Mouse (Mus musculus): ENCODE results near the gene Krtcap3. TPM values are rescaled to one million over a fixed set of nuclear protein-coding genes. Genes with fewer than 3 reads are reported as not detected.

Gene Krtcap3
- polyA plus RNA-seq, 1 experiment from 2014 or later, result 4.8 TPM

DNA sequence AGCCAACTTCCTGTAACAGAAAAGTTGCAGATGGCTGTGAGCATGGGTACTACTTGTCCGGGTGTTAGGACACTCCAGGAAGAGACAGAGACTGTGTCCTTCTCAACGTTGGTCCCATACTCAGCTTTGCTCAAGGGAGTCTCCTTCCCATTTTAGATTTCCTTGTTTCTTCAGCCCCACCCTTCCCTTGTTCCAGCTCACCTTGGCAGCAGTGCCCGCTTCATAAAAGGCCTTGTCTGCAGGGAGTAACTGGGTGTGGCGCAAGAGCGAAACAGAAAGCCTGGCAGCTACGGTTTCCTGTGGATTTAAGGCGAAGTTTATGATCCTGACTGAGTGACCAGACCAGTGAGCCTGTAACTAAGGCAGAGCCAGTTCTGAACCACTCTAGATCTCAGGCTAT, 3.0 kb downstream of the Krtcap3 start:
- Histone ChIP-seq H3K36me3 (ENCODE audit: control insufficient read depth, insufficient read depth, low read length) (peaks cover 81% of the 10 kb centered on the region), H3K4me1 (ENCODE audit: control insufficient read depth in 2 of 2, insufficient read depth in 2 of 2, low read length in 2 of 2) (peaks cover 8 to 26% of the 10 kb centered on the region in 2 experiments), H3K4me3 (ENCODE audit: control insufficient read depth in 1 of 2, insufficient read depth in 1 of 2, low read depth in 1 of 2, low read length in 2 of 2) (no peak overlapping the region), H3K27ac (replicated peaks in 1 of 2; ENCODE audit: control insufficient read depth in 1 of 2, insufficient read depth in 1 of 2, low read depth in 2 of 2, low read length in 2 of 2) (peak overlapping the region; percentile 48 to 68; a peak in 3 of 4 replicates), H3K9me3 (ENCODE audit: control insufficient read depth, low read length) (no peaks in the 10 kb centered on the region), H3K27me3 (ENCODE audit: control insufficient read depth, insufficient read depth, low read length) (no peaks in the 10 kb centered on the region), H3K4me2 (ENCODE audit: low read length) (no peak overlapping the region), H3K9ac (ENCODE audit: low read length) (no peak overlapping the region)
- ATAC-seq (ENCODE audit: insufficient number of reproducible peaks, insufficient read depth, low FRiP score, low read depth), result no peak
- WGBS, result 70% methylated on average over 7 of the region's 7 CpGs

DNA sequence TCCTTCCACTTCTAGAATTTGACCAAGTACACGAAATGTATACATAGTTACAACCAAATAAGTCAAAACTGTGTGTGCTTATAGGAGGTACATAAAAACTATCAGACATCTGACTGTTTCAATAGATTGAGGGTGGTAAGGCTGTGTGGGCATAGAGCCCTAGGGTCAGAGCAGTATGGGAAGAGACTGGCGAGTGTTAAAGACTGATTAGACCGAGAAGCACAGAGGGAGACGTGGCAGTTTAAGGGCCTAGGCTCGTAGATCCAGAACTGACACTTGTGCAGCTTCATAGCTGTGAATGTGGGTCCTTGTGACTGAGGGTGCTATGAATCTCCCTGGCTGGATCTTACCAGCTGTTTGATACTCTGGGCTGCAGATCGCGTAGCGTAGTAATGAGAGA, 3.4 kb downstream of the Krtcap3 start:
- no peak for ATAC-seq (ENCODE audit: insufficient number of reproducible peaks, insufficient read depth, low FRiP score, low read depth)
- Histone ChIP-seq H3K4me2 (ENCODE audit: low read length) (no peak overlapping the region), H3K36me3 (ENCODE audit: control insufficient read depth, insufficient read depth, low read length) (peaks cover 80% of the 10 kb centered on the region), H3K9me3 (ENCODE audit: control insufficient read depth, low read length) (no peaks in the 10 kb centered on the region), H3K27ac (replicated peaks in 1 of 2; ENCODE audit: control insufficient read depth in 1 of 2, insufficient read depth in 1 of 2, low read depth in 2 of 2, low read length in 2 of 2) (peak overlapping the region in 1 of 2 experiments; percentile 68; a peak in 1 of 4 replicates), H3K27me3 (ENCODE audit: control insufficient read depth, insufficient read depth, low read length) (no peaks in the 10 kb centered on the region), H3K4me1 (ENCODE audit: control insufficient read depth in 2 of 2, insufficient read depth in 2 of 2, low read length in 2 of 2) (peaks cover 8 to 25% of the 10 kb centered on the region in 2 experiments), H3K4me3 (ENCODE audit: control insufficient read depth in 1 of 2, insufficient read depth in 1 of 2, low read depth in 1 of 2, low read length in 2 of 2) (no peak overlapping the region), H3K9ac (ENCODE audit: low read length) (no peak overlapping the region)
- WGBS, result 77% methylated on average over 8 of the region's 8 CpGs

DNA sequence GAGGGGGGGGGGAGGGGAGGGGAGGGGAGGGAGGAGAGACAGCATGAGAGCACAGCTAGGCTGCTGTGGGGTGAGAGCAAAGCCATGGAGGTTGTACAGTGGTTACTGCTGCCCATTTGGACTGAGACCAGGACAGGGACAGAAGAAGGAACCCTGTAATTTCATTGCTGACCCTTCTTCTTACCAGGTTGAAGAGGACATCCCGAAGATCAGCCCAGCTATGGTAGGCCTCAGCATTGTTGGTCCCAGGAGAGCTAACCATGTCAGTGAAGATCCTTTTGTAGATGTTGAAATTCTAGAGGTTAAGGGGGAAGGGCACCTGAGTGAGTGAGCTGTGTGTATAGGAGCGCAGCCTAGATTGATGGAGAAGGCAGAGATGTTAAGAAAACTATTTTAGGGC, 3.9 kb downstream of the Krtcap3 start:
- 92% methylated on average over 2 of the region's 2 CpGs for WGBS

DNA sequence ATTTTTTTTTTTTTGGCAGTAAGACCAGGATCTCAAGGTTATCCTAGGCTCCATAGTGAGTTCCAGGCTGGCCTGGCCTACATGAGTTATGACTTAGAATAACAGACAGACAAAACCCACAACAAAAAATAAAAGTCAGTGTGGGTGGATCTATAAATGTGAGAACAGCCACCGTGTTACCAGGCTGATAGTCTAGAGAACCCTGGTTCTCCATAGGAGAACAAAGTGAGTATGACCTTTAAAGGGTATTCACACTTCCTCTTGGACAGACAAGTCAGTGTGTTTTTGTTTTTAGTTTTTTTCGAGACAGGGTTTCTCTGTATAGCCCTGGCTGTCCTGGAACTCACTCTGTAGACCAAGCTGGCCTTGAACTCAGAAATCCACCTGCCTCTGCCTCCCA, 4.5 kb downstream of the Krtcap3 start:
- no peak for ATAC-seq (ENCODE audit: insufficient number of reproducible peaks, insufficient read depth, low FRiP score, low read depth)
- 74% methylated on average over 2 of the region's 2 CpGs for whole genome bisulfite sequencing
- H3K27ac ChIP-seq (replicated peaks in 1 of 2; ENCODE audit: control insufficient read depth in 1 of 2, insufficient read depth in 1 of 2, low read depth in 2 of 2, low read length in 2 of 2), result no peak overlapping the region
- H3K4me1 ChIP-seq (ENCODE audit: control insufficient read depth in 2 of 2, insufficient read depth in 2 of 2, low read length in 2 of 2), result peaks cover 8 to 20% of the 10 kb centered on the region in 2 experiments
- peaks cover 80% of the 10 kb centered on the region for H3K36me3 ChIP-seq (ENCODE audit: control insufficient read depth, insufficient read depth, low read length)
- no peak overlapping the region for H3K9ac ChIP-seq (ENCODE audit: low read length)
- no peaks in the 10 kb centered on the region for H3K27me3 ChIP-seq (ENCODE audit: control insufficient read depth, insufficient read depth, low read length)
- H3K4me2 ChIP-seq (ENCODE audit: low read length), result no peak overlapping the region
- no peak overlapping the region for H3K4me3 ChIP-seq (ENCODE audit: control insufficient read depth in 1 of 2, insufficient read depth in 1 of 2, low read depth in 1 of 2, low read length in 2 of 2)
- H3K9me3 ChIP-seq (ENCODE audit: control insufficient read depth, low read length), result no peaks in the 10 kb centered on the region

More for the DNA sequence above, 3.9 kb downstream of the Krtcap3 start:
- no peak overlapping the region for H3K9ac ChIP-seq (ENCODE audit: low read length)
- H3K36me3 ChIP-seq (ENCODE audit: control insufficient read depth, insufficient read depth, low read length), result peaks cover 80% of the 10 kb centered on the region
- no peak for ATAC-seq (ENCODE audit: insufficient number of reproducible peaks, insufficient read depth, low FRiP score, low read depth)
- H3K27me3 ChIP-seq (ENCODE audit: control insufficient read depth, insufficient read depth, low read length), result no peaks in the 10 kb centered on the region
- no peak overlapping the region for H3K4me2 ChIP-seq (ENCODE audit: low read length)
- H3K9me3 ChIP-seq (ENCODE audit: control insufficient read depth, low read length), result no peaks in the 10 kb centered on the region
- no peak overlapping the region for H3K27ac ChIP-seq (replicated peaks in 1 of 2; ENCODE audit: control insufficient read depth in 1 of 2, insufficient read depth in 1 of 2, low read depth in 2 of 2, low read length in 2 of 2)
- H3K4me1 ChIP-seq (ENCODE audit: control insufficient read depth in 2 of 2, insufficient read depth in 2 of 2, low read length in 2 of 2), result peaks cover 8 to 22% of the 10 kb centered on the region in 2 experiments
- no peak overlapping the region for H3K4me3 ChIP-seq (ENCODE audit: control insufficient read depth in 1 of 2, insufficient read depth in 1 of 2, low read depth in 1 of 2, low read length in 2 of 2)

DNA sequence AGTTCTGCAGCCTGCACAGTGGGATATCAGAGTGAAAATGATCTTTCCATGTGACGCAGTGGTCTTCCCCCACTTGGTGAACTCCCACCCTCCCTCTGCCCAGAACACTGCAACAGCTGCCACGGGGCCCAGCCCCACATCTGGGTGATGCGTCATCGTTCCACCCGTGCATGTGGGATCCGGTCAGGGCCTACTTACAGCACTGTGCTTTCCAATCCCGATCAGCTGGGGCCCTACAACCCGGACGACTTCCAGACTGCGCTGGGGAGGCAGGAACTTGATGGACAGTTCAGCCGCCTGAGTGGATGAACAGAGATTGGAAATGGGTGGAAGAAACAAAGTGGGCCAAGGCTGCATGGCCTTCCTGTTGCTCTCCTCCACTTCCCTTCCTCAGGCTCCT, 6.1 kb downstream of the Krtcap3 start:
- H3K36me3 ChIP-seq (ENCODE audit: control insufficient read depth, insufficient read depth, low read length), result peaks cover 80% of the 10 kb centered on the region
- H3K27ac ChIP-seq (replicated peaks in 1 of 2; ENCODE audit: control insufficient read depth in 1 of 2, insufficient read depth in 1 of 2, low read depth in 2 of 2, low read length in 2 of 2), result no peak overlapping the region
- H3K9ac ChIP-seq (ENCODE audit: low read length), result no peak overlapping the region
- H3K4me3 ChIP-seq (ENCODE audit: control insufficient read depth in 1 of 2, insufficient read depth in 1 of 2, low read depth in 1 of 2, low read length in 2 of 2), result no peak overlapping the region
- peaks cover 8 to 12% of the 10 kb centered on the region in 2 experiments for H3K4me1 ChIP-seq (ENCODE audit: control insufficient read depth in 2 of 2, insufficient read depth in 2 of 2, low read length in 2 of 2)
- no peak overlapping the region for H3K4me2 ChIP-seq (ENCODE audit: low read length)
- H3K9me3 ChIP-seq (ENCODE audit: control insufficient read depth, low read length), result no peaks in the 10 kb centered on the region
- 82% methylated on average over 11 of the region's 11 CpGs for WGBS
- no peak for ATAC-seq (ENCODE audit: insufficient number of reproducible peaks, insufficient read depth, low FRiP score, low read depth)
- no peaks in the 10 kb centered on the region for H3K27me3 ChIP-seq (ENCODE audit: control insufficient read depth, insufficient read depth, low read length)

DNA sequence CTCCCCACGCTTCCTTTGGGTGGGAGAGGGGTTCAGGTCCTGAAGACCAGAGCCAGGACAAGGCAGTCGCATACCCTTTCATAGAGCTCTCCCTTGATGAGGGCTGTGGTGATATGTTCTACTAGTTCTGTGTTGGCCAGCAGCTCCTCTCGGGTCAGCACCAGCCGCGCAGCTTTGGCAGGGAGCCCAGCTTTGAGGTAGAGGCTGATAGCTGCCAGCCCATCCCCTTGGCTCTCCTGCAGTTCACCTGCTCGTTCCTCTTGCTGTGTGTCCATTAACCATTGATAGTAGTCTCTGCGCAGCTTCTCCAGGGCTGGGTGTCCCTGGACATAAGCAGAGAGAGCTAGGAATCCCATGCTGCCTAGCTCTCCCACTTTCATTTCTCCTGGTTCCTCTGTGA, 14.6 kb downstream of the Krtcap3 start:
- H3K4me2 ChIP-seq (ENCODE audit: low read length), result no peak overlapping the region
- H3K27me3 ChIP-seq (ENCODE audit: control insufficient read depth, insufficient read depth, low read length), result no peaks in the 10 kb centered on the region
- H3K27ac ChIP-seq (replicated peaks in 1 of 2; ENCODE audit: control insufficient read depth in 1 of 2, insufficient read depth in 1 of 2, low read depth in 2 of 2, low read length in 2 of 2), result no peak overlapping the region
- no peak overlapping the region for H3K9ac ChIP-seq (ENCODE audit: low read length)
- no peak for ATAC-seq (ENCODE audit: insufficient number of reproducible peaks, insufficient read depth, low FRiP score, low read depth)
- H3K4me1 ChIP-seq (ENCODE audit: control insufficient read depth in 2 of 2, insufficient read depth in 2 of 2, low read length in 2 of 2), result no peaks in the 10 kb centered on the region
- no peak overlapping the region for H3K4me3 ChIP-seq (ENCODE audit: control insufficient read depth in 1 of 2, insufficient read depth in 1 of 2, low read depth in 1 of 2, low read length in 2 of 2)
- H3K9me3 ChIP-seq (ENCODE audit: control insufficient read depth, low read length), result no peaks in the 10 kb centered on the region
- H3K36me3 ChIP-seq (ENCODE audit: control insufficient read depth, insufficient read depth, low read length), result peaks cover 92% of the 10 kb centered on the region
- 72% methylated on average over 7 of the region's 7 CpGs for WGBS

DNA sequence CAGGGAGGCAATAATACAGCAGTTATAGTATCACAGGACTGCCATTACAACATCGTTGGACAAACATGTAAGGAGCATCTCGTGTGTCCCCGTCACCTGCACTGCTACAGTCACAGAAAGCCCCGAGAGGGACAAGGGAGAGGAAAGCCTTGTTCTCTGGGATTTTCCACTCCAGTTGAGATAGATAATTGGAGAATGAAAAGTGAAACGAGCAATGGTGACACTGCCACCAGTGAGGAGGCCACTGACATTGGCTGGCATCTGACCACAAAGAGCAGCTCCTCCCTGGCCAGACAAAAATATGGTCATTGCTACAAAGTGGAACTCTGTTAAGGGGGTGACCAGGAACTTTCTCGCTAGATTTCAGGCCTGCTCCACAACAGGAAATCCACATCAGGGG, 16.2 kb downstream of the Krtcap3 start:
- WGBS, result 73% methylated on average over 6 of the region's 6 CpGs

DNA sequence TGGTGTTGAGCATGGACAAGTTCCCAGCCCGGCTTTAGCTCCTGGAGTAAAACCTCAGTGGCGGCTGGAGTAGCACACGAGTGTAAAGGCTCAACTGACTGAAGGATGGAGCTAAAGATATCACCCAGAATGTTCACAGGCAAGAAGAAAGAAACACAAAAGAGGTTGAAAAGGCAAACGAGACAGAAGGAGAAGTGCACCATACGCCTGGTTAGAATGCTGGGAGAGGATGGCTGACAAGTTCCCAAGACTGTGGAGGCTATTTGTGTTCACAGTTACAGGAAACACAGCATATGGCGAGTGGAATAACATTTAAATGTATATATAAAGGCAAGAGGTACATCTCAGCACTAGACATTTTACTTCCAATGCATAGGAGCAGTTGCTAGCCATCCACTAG, 21.5 kb downstream of the Krtcap3 start:
- WGBS, result 78% methylated on average over 6 of the region's 6 CpGs
- Histone ChIP-seq H3K36me3 (ENCODE audit: control insufficient read depth, insufficient read depth, low read length) (peaks cover 70% of the 10 kb centered on the region), H3K9ac (ENCODE audit: low read length) (no peak overlapping the region), H3K4me2 (ENCODE audit: low read length) (no peak overlapping the region), H3K4me3 (ENCODE audit: control insufficient read depth in 1 of 2, insufficient read depth in 1 of 2, low read depth in 1 of 2, low read length in 2 of 2) (no peak overlapping the region), H3K4me1 (ENCODE audit: control insufficient read depth in 2 of 2, insufficient read depth in 2 of 2, low read length in 2 of 2) (no peaks in the 10 kb centered on the region), H3K9me3 (ENCODE audit: control insufficient read depth, low read length) (no peaks in the 10 kb centered on the region), H3K27ac (replicated peaks in 1 of 2; ENCODE audit: control insufficient read depth in 1 of 2, insufficient read depth in 1 of 2, low read depth in 2 of 2, low read length in 2 of 2) (no peak overlapping the region), H3K27me3 (ENCODE audit: control insufficient read depth, insufficient read depth, low read length) (no peaks in the 10 kb centered on the region)
- no peak for ATAC-seq (ENCODE audit: insufficient number of reproducible peaks, insufficient read depth, low FRiP score, low read depth)

More for the DNA sequence above, 16.2 kb downstream of the Krtcap3 start:
- H3K4me1 ChIP-seq (ENCODE audit: control insufficient read depth in 2 of 2, insufficient read depth in 2 of 2, low read length in 2 of 2), result no peaks in the 10 kb centered on the region
- H3K4me2 ChIP-seq (ENCODE audit: low read length), result no peak overlapping the region
- H3K9me3 ChIP-seq (ENCODE audit: control insufficient read depth, low read length), result no peaks in the 10 kb centered on the region
- H3K36me3 ChIP-seq (ENCODE audit: control insufficient read depth, insufficient read depth, low read length), result peaks cover 82% of the 10 kb centered on the region
- H3K27ac ChIP-seq (replicated peaks in 1 of 2; ENCODE audit: control insufficient read depth in 1 of 2, insufficient read depth in 1 of 2, low read depth in 2 of 2, low read length in 2 of 2), result no peak overlapping the region
- H3K4me3 ChIP-seq (ENCODE audit: control insufficient read depth in 1 of 2, insufficient read depth in 1 of 2, low read depth in 1 of 2, low read length in 2 of 2), result no peak overlapping the region
- no peak overlapping the region for H3K9ac ChIP-seq (ENCODE audit: low read length)
- no peak for ATAC-seq (ENCODE audit: insufficient number of reproducible peaks, insufficient read depth, low FRiP score, low read depth)
- no peaks in the 10 kb centered on the region for H3K27me3 ChIP-seq (ENCODE audit: control insufficient read depth, insufficient read depth, low read length)

All from heart, embryonic 14.5 days (tissue).